Mouse (Mus musculus) kidney, postnatal 14 days (tissue): ENCODE results near the gene Actr3b.
"Not testable (repeated sequence)": the region's sequence is repeated elsewhere in the genome, so short reads cannot be mapped to it uniquely, and the experiment has no call there.

ENCODE experiments used
- DNase-seq: peaks from one replicate; pipeline ENCODE4 v3.0.0; 2022; ENCODE audit warnings: mixed read lengths

The Actr3b gene

DNA sequence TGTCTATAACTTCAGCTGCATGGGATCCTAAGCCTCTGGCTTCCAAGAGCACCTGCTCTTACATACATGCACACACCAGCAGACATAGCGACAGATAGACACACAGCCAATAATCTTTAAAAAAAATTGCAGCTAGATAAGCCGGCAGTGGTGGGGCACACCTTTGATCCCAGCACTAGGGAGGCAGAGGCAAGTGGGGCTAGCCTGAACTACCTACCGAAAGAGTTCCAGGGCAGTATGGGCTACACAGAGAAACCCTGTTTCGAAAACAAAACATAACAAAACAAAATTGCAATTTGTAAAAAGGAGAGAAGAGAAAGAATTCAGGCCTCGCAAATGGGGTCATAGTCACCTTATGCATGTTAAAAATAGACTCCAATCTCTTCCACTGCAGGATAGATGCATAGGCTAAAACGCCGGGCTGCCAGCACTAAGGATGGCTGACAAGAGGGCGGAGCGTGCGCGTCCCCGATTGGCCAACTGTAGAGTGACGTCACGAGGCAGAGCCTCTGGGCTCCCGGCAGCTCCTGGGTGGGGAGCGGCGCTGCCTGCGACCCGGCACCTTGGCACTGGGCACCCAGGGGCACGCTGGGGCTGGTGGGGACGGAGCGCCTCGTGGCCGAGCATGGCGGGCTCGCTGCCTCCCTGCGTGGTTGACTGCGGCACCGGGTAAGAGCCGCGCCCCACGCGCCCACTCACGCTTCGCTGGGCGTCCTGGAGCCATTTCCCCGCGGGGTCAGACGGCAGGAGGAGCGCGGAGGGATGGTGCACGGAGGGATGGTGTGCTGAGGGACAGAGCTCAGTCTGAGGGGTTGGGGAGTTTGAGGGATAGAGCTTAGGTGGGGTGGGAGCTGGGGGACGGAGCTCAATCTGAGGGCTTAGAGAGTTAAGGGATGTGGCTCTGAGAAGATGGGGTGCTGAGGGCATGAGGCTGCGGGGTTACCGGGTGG lies at the start of gene Actr3b:
TSS of gene Actr3b (plus strand) at position 538 of the 950 bp plus-strand sequence.
- DNase-seq = peak; percentile 90

DNA sequence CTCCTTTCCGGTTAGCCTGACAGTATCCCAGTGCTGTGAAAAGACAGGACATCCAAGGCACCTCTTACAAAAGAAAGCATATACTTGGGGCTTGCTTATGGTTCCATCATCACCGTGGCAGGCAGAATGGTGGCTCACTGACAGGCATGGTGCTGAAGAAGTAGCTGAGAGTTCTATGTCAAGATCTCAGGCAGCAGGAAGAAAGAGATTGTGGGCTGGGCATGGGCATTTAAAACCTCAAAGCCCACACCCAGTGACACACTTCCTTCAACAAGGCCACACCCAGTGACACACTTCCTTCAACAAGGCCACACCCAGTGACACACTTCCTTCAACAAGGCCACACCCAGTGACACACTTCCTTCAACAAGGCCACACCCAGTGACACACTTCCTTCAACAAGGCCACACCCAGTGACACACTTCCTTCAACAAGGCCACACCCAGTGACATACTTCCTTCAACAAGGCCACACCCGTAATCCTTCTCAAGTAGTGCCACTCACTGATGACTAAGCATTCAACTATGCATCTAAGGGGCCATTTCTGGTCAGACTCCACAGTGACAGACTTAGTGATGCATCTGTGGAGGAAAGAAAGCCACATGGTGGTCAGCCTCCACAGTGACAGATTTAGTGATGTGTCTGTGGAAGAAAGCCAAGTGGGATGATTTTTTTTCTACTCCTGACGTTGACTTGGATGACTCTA lies 46.6 kb upstream of the Actr3b start:
- DNase-seq = not testable (repeated sequence)

DNA sequence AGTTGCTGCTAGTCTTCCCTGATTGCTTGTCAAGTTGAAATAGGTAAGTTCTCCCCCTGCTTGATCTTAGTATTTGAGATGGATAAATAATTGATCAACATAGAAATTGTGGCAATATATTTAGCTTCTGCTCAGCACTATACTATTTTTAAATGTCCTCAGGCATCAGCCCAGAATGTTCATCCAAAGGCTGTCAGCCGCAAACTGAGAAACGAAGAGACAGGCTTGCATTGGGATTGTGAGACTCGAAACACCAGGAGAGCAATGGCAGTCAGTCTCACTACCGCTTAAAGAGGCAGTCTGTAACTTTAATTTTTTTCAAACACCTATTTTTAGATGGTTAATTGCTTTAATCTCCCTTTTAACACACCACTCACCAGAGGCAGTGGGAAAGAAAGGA lies 40.4 kb upstream of the Actr3b start:
- DNase-seq = no peak

DNA sequence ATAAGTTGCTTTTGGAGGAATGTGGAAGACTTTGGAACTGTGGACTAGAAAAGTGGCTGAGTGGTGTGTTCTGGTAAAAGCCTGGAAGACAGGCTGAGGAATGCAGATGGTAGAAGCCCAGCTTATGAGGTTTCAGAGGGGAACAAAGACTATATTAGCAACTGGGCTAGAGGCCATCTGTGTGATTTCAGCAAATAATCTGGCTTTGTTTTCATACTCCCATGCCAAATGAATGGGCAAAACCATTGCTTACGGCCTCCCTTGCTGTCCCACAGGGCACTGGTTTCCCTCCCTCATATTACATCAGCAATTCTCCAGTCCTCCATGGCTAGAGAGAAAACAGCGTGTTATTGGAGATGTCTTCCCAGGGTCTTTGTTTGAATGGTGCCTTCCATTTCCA lies 36.8 kb upstream of the Actr3b start:
- DNase-seq = no peak

DNA sequence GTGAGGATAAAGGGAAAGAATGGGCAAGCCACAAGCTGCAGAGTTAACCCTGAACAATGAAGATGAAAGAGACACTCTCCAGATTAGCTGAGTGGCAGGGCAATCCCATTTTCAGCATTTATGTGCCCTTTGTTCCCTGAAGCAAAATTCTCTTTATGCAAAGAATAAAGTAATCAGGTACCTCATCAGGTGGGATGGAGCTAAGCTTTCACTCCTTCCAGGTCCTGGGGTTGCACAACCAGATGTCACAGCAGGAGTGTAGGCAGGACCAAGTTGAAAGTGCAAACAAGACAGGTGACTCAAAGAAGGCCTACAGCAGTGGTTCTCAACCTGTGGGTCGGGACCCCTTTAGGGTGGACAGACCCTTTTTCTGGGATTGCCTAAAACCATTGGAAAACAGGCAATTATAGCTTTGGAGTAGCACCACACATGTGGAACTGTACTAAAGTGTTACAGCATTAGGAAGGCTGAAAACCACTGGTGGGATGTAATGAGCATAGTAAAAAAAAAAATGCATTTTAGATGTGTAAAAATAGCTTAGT lies 35.6 kb upstream of the Actr3b start:
- DNase-seq = no peak

DNA sequence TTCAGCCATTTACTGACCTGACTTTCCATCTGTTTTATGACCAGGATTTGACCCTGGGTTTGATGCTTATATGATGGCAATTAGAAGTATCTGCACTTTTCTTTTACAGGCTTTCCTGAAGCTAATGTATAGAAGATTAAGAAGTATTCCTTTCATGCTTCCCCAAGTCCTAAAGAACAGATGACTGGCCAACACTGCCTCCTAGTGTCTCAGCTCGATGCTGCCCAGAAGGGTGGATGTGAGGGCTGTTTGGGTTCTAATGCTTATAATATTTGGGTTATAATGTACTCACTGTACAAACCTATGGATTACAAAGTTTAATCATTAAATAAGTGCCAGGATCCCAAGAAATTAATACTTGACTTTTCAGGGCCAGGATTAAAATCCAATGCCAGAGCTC lies 25.5 kb upstream of the Actr3b start:
- peak; percentile 41 for DNase-seq

DNA sequence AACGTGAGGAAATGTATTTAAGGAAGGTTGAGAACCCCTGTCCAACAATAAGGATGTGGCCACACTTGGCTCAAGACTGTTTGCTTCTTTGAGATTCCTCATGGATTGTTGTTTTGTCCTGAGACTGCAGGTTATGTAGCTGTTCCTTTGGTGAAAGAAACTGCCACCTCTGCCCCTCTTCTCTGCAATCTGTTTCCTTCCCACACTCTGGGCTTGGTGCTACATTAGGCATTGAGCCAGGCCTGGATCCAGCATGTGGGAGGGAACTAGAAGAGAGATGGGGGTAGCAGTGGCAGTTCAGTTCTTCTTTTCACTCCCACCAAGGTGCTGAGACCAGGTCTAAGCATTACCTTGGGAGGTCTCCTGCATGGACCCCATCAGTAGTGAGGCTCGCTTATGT lies 23.9 kb upstream of the Actr3b start:
- no peak for DNase-seq

DNA sequence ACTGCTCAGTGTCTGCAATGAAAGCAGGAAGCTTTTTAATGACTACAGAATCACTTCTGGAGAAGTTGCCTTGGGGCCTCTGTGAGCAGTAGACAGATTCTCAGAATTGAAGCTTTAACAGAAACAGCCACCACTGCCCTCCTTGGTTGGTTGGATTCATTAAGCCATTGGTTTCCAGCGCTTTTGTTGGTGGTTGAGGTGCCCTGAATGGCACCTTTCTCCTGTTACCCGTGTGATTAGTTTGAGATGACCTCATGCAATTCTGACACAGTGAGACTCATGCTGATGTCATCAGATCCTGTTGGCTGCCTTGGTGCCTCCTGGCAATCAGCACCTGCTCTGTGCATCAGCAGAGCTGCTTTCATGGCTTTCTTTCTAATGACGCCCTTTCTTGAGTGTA lies 21.3 kb upstream of the Actr3b start:
- DNase-seq = no peak

DNA sequence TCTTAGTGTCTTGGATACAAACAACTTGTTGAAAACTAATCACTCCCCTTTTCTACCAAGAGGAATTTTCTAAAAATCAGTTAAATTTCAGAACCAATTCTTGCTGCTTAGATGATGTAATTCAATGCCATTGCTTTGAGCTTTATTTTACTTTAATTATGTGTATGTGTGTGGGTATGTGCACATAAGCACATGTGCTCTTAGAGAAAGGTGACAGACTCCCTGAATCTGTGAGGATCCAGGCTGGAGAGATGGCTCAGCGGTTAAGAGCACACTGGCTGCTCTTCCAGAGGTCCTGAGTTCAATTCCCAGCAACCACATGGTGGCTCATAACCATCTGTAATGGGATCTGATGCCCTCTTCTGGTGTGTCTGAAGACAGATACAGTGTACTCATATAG lies 20.9 kb upstream of the Actr3b start:
- DNase-seq = not testable (repeated sequence)

DNA sequence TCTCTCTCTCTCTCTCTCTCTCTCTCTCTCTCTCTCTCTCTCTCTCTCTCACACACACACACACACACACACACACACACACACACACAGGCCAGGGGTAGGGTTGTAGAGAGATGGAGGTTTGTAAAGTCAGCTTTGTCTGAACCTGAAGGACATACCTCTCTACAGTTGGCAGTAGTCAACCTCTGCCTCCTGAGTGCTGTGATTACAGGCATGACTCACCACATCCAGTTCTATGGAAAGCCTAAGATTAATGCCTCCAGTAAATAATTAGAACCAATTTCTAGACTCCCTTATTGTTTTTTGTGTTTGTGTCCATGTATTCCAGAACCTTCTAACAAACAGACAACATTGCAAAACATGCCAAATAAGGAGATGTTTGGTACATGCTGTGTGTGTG lies 11.9 kb upstream of the Actr3b start:
- no peak for DNase-seq

DNA sequence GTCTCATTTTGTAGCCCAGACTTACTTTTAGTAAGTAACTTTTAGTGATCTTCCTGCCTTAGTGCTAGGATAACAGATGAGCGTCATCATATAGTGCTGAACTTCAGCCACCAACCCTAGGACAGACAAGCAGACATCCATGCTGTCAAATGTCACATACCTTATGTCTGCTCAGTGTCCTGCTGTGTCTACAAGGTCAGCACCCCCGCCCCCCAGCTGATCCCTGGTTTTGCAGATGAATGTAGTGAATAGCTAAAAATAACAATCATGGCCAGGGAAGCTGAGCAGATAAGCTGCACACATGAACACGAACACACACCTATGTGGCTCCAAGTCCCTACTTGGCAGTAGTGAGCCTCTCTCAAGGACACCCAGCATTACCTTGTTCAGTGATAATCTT lies 11.2 kb upstream of the Actr3b start:
- DNase-seq = no peak

DNA sequence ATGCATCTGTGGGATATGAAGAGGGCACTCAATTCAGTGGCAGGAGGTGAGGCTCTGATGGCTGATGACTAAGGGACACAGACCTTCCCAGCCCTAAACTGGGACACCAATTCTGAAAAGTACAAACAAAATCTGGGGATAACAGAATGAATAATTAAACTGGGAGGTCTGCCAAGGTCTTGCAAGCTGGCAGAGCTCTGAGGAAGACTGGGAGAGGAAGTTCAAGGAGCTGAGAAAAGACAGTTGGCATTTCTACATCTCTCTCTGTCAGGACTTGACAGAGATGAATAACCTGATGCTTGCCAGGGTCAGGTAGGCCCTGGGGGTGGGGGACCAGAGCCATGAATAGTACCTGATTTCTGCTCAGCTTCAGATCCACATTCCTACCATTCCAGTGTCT lies 8.2 kb upstream of the Actr3b start:
- peak; percentile 4 for DNase-seq

DNA sequence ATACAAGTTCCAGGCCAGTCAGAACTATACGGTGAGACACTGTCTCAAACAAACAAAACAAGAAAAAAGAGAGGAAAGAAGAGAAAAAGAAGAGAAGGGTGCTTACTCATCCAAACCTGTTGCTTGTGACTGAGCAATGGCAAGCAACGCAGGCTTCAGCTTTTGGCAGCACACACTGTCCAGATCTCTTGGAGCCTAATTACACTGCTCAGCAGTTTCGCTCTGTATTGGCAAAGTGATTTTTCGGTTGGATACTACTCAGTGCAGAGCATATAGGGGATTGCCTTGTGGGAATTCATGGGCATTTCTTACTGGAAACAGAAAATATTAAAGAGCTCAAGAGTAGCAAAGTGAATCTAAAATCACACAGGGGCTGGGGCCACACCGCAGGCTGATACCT lies 6.9 kb upstream of the Actr3b start:
- DNase-seq = peak; percentile 4

DNA sequence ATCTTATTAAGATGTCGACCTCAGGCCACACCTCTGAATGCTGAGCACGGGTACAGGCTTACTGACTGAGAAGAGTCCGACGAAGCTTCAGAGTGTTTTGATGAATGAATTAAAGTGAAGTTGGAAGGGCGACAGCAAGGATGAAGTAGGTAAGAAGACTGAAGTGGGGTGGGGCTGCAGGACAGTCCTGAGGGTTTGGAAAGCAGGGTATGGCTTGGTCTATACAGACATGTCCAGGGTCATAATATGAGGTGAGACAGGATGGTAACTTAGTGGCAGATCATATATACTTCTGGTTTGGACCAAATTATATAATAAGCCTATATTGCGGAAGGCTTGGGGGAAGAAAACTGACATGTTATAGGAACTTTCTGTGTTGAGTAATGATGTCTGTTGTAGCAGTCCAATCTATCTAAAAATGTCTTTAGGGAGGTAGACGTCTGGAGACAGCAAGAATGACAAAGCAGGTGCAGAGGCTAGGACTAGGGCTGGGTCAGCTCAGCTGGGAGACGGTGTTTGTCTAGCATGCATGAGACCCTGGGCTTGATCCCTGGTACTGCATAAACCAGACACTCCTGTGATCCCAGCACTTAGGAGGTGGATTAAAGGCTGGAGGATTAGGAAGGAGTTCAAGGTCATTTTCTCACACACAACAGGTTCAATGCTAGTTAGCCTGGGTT lies 6.1 kb upstream of the Actr3b start:
- no peak for DNase-seq

DNA sequence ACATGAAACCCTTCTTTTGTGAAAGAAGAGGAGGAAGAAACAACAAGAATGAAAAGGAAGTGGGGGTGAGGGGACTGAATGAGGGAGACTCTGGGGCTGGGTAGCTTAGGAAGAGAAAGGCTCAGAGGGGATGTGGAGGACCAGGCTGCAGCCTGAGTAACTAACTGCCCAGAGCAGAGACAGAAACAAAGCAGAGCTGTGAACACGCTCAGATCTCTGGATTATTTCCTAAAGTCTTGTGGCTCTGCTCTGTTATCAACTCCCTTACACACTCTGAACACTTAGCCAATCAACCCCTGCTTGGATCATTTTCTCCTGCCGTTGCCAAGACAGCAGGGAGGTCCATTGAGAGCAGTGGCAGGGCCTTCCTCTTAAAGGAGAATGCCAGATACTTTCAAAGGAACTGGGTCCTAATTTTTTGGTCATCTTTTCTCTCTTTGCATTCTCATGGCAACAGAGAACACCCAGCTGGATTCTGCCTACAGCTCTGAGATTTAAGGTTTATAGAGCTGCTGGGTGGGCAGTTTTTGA lies 5.5 kb upstream of the Actr3b start:
- peak; percentile 10 for DNase-seq

DNA sequence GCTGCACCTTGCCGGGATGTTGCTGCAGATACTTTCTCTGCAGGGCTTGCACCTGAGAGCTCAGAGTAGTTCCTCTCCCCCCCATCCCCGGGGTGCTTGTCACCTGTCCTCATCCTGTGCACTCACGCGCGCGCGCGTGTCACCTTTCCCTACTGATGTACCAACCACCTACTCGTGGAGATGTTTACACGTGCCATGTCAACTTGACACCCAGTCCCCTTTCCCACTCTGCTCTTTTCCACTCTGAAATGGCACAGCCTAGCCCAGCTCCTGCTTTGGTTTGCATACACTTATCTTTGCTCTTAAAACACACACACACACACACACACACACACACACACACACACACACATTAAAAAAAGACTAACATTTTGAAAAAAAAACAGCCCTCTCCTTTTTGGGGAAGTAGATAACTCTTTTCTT lies 624 bp downstream of the Actr3b start:
- DNase-seq = no peak

DNA sequence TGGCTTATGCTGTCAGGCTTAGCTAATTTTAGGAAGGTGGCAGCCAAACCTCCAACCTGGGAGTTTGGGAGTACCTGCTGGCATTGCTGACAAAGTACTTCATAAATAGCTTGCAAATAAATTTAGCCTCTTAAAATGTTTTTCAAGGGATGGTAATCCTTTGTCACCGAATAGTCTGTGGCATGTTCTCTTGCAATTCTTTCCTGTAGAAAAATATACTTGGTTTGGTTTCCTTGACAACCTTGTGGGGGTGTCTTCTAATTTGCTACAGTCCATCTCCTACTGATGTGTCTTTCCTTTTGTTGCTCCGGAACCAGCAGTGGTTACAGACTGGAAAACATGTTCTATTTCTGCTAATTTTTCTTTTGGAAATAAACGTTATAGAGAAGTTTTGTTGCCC lies 1.1 kb downstream of the Actr3b start:
- DNase-seq = no peak

DNA sequence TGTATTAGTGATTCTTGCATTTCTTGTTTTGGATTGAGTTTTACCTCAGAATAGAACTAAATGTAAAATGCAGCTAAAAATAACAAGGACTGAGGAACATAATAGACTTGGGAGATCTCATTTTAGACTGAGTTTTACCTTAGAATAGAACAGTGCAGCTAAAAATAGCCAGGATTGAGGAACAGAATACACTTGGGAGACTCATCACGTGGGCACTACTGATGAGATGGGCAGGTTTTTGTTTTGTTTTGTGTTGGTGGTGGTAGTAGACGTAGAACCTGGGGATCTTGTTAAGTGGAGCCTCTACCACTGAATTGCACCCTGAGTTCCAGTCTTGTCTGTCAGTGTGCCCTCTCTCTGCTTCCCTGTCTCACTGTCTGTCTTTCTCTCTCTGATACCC lies 2.1 kb downstream of the Actr3b start:
- DNase-seq = no peak

DNA sequence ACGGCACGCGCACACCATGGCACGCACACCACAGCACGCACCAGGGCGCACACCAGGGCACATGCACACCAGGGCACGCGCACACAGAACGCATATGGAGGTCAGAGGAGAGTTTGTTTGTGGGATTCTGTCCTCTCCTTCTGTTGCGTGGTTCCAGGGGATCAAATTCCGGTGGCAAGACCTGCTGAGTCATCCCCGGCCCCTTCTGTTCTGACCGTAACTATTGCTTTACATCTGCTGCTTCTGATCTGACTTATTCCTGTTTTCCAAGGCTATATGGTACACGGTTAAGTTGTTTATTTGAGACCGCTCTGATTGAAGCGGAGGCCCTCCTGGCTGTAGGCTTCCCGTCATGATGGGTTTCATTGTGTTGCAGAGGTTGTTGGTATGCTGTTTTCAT lies 9.2 kb downstream of the Actr3b start:
- DNase-seq = no peak

DNA sequence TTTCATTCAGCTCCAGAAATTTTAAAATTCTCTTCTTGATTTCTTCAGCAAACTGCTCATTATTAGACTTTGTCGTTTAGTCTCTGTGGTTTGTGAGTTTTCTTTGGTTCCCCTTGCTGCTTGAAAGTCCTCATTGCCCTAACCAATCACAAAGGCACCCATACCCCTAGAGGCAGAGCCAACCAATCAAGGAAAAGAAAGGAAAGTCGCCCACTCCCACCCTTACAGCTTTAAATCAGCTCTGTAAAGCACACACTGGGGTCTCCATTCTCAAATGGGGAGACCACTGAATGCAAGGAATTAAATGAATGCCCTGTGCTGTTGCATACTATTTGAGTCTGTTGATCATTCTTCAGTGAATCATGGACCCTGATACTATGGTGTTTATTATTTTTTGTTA lies 9.6 kb downstream of the Actr3b start:
- no peak for DNase-seq

DNA sequence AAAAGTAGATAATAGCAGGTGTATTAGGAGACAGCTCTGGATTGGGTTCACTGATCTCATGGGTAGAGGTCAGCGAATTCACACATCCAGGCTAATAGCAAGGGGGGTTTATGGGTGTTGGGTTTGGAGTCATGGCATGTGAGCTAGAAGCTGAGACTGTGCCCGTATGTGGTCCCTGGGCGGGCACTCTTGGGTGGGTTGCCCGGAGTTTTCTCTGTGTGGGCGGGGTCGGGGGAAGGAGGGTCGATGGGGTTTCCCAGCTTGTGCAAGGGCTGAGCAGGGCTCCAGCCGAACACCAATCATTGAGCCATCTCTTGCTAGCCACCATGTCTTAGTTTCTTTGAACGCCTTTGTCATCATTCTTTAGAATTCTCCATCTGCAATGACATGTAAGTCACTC lies 12.7 kb downstream of the Actr3b start:
- no peak for DNase-seq

DNA sequence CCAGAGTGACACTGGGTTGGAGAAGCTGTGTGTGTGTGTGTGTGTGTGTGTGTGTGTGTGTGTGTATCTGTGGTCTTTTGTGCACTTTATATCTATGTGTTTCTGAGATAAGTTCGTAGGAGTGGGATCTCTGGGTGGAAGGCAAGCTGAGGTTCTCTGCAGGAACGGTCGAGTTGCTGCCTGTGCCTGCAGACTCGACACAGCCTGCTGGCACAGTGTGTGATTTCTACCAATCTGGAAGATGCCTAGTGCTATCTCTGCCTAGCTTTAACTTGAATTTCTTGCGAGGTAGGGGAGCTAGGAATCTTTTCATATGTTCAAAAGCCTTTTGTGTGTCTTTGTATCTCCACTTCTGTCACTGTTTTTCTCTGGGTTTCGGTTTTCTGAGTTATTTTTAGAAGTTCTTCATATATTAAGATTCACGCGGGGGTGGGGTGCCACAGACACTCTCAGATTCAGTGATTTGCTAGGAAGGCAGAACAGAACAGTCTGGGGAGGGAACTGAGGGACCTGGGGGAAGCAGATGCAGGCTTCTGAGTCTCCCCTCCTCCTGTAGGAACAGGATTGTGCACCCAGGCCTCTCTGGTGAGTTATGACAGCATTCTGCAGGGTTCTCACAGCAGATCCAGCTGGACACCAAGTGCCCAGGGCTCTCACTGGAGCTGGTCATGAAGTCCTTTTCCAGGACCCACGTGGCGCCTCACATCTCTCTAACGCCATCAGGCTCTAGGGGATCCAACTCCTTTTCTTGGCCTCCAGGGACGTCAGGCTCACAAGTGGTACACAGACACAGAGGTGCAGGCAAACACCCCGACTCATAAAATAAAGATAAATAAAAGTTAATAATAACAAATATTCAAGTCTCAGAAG lies 14.4 kb downstream of the Actr3b start:
- DNase-seq = no peak
